Mouse (Mus musculus) neural tube, embryonic 10.5 days (tissue): Measurements from ENCODE around the gene Mapkapk2.
"Not testable (repeated sequence)": the region's sequence is repeated elsewhere in the genome, so short reads cannot be mapped to it uniquely, and the experiment has no call there.

Source experiments
- DNase-seq: peaks from one replicate; pipeline ENCODE4 v3.0.0-alpha.2; 2017; ENCODE audit warnings: low spot score; ENCODE audit errors: extremely low spot score

The Mapkapk2 gene

DNA sequence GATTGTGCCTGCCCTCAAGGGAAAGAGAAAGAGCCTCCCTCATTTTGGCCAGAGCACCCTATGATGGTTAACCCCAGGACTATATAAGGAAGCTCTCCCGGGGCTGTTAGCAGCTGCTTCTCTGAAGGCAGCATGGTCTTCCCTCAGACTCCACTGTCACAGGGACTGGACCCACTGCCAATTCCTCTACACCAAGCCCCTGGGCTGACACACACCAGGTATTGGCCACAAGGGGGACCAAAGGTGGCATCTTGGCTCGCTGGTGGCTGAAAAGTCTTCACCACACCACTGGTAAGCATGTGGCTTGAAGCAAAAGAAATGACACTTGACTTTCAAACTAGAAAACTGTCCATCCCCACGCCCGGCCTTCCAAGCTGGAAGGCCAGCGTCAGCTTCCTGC is 47.0 kb downstream of the Mapkapk2 start:
- no peak for DNase-seq

DNA sequence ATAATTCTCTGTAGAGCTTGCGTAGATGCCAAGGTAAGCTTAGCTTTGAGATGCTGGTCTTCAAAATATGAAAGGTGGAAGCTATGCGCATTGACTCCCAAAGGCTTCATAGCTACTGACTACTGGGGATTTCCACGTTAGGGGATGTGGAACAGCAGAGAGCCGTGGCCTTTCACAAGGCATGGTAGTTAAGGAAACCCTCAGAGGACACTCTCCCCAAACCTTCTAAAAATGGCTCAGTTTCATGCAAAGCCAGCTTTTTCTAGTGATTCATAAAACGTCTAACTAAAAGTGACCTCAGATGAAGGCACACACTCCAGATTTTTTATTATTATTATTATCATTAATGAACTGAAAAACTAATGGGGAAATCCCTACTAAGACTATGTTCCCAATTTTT is 47.6 kb downstream of the Mapkapk2 start:
- no peak for DNase-seq

DNA sequence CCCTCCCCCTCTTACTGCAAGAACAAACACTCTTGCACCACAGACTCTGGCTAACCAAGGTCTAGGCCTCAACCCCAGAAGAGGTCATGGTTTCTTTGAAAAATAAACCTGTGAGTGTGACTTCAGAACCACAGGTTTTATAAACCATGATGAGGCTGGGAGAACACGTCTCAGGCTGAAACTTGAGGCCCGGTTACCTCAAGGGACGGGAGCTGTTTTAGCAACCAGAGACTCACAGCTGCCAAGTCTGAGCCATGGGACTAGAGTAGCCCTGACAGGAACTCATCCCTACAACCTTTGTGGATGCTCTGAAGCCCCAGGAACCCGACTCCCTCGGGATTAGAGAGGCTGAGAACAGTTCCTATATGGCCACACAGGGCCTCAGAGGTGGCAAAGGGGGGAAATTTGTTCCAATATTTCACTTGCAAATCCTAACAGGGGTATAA is 48.2 kb downstream of the Mapkapk2 start:
- DNase-seq, result no peak

DNA sequence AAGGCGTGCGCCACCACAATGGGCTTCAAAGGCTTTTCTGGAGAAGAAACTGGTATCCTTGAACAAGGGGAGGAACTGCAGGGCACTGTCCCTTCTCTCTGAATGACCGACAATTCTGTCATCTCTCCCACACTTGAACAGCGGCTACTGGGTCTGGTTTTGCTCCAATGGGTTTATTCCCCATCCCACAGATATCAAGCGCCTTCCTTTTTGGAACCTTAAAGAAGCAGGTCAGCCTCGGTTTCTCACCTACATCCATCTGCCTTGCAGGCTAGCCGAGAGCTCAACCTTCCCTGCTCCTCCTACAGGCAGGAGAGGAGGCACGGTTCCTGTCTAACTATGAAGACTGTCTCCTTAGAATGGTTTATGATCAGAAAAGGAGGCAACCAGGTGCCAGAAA is 48.7 kb downstream of the Mapkapk2 start:
- no peak for DNase-seq

DNA sequence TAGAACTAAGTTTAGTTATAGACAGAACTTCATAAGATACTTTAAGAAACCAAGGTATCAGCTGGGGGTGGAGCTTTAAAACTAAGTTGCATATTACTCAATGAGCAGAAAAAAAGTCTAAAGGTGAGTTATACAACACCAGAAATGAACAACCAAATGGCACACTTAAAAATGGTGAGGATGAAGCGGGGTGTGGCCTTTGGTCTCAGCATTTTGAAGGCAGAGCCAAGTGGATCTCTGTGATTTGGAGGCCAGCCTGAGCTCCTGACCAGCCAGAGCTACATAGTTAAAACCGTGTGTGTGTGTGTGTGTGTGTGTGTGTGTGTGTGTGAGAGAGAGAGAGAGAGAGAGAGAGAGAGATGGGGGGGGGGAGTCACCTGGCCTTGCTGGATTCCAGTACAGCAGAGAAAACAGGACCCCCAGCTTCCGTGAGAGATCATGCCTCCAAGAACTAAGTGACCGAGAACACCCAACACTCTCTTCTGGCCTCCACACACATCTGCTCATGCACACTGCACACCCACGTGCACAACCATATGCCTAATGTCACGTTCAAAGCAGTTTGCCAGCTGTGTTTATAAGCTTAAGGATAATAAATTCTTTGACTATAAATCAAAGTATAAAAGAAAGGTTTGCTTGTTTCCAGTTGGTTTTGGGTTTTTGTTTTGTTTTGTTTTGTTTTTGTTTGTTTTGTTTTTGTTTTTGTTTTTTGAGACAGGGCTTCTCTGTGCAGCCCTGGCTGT is 49.3 kb downstream of the Mapkapk2 start:
- DNase-seq, result no peak

DNA sequence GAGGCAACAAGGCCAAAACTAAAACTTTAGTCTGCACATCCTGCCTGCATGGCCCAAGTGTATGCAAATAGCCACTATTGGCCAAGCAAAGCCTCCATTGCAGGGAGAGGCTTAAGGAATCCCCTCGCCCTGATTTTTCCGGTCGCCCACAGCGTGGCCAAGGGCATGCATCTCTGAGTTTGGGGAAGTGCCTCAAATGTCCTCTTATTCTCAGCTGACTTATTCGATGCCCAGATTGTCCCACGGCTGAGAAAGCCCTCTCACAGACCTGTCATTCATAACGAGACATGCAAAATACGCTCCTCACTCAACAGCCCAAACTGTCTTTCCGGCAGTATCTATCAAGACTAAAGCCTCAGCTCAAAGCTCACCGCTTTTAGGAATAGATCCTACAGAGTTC is 51.0 kb downstream of the Mapkapk2 start:
- DNase-seq, result no peak

DNA sequence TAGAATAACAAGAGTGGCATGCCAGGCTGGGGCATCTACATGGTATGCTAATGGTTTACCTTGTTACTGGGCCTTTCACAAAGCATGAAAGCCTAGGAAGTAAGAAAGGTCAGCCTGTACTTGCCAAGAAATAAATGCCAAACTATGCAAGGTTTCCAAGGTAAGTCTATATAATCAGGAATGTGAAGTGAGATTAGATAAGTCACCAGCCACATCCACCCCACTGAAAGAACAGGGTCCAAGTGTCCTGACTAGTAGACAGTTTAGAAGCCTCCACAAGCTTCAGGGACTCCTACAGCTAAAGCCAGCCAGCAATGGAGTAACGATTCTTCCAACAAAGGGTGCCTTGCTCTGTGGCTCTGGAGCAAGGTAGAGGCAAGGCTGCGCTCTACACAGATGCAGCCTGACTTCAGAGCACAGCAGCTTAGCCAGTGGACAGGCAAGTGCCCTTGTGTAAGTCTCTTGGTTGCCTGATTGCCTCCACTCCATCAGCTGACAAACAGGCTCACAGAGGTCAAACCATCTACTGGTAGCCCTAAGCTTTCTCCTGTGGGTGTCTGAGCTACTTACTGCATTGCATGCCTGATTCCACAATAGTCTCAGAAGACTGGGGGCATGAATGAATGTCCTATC is 51.8 kb downstream of the Mapkapk2 start:
- DNase-seq, result no peak

DNA sequence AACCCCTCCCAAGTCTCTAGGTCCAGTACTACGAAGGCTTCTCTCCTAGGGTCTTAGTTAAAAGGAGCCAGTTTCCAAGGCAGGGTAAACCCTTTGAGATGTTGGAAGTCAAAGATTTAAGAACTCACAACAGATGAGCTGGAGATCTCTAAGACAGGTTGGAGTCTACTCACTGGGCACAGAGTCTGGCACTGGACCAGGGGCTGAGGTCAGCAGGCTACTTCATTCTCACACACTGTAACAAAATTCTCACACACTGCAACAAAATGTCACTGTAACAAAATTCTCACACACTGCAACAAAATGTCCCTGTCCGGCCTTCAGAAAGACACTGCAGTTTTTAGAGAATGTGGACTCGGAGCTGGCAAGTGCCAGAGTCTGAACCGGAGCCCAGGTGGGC is 54.0 kb downstream of the Mapkapk2 start:
- DNase-seq, result no peak

DNA sequence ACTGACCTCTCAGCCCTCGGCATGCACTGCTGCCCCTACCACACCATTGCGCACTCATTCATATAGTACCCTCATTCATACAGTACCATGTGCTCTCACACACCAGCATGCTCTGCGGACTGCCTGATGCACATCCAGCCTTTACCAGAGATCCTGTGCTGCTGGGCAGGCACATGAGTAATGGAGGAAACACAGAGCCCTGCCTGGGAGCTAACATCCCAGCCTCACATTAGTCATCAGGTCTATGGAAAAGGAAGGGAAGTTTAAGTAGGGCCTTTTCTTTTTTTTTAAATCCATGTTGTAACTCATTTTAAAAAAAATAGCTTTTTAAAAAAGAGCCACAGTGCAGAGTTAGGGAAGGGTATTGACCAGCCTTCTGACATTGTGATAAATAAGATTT is 54.9 kb downstream of the Mapkapk2 start:
- no peak for DNase-seq

DNA sequence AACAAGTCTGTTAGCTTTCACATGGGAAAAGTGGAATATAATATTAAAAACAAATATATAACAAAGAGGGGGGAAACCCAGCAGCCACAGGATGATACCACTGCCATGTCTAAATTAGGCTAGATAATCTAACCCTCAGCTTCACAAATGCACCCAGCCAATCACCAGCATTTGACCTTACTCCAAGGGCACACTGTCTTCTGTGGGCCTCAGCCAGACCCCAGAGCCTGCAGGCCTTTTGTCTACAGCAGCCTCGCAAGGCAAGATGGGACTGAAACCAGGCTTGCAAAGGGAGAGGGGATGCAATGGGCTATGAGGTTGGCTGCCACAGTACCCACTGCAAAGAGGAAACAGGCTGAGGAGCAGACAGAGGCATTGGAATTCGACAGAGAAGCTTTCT is 55.4 kb downstream of the Mapkapk2 start:
- no peak for DNase-seq

DNA sequence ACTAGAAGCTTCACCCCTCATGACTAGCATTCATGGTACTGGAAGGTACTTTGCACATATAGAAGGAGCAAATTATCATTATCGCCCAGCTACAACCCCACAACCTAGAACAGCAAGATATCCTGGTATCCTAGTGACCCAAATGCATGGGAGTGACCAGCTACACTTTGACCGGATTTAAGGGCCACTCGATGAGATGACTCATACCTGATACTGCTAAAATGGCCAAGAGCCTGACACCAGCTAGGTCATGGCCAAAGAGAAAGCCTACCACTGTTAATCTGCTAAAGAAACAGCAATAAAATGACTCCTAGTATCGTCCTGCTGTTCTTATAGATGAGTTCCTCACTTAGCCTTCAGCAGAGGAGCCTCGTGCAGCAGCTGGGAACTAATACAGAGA is 58.1 kb downstream of the Mapkapk2 start:
- DNase-seq, result no peak

DNA sequence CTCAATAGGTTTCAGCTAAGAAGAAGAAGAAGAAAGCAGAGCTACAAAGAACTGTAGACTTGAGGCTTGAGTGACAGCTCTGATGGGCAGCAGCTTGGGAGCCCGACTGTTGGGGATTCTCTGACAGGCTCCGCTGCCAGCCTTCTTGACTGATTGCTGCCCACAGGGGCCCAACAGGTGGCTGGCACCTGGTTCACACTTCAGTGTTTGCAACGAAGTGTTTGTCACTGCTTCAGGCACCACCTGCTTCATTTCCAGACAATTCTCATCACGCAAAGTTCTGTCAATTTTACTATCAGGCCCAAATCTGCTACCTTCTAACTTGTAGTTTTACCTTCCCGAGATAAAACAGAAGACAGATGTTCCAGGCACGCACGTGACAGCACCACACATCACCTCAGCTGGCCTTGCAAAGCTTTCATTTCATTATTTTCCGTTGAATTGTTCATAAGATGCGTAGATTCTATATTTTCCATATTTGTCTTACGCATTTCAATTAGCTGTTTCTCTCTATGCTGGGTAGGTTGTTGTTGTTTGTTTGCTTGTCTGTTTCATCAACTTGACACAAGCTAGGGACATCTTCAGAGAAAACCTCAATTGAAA is 59.1 kb downstream of the Mapkapk2 start:
- DNase-seq, result no peak

DNA sequence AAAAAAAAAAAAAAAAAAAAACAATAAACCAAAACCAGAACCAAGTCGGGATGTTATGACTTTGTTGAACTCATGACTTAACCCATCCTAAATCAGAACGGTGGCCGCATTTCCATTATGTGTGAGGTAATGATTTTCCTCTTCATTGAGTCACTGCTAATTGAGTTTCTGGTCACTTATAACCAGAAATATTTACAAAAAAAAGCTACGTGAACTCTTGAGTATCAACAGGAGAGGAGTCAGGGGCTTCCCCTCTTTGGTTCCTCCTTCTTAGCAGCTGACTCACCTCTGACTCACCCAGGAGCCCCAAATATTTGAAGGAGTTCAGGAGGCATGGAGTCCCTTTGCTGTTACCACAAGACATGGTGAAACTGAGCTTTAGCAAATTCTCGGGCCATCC is 59.6 kb downstream of the Mapkapk2 start:
- no peak for DNase-seq

DNA sequence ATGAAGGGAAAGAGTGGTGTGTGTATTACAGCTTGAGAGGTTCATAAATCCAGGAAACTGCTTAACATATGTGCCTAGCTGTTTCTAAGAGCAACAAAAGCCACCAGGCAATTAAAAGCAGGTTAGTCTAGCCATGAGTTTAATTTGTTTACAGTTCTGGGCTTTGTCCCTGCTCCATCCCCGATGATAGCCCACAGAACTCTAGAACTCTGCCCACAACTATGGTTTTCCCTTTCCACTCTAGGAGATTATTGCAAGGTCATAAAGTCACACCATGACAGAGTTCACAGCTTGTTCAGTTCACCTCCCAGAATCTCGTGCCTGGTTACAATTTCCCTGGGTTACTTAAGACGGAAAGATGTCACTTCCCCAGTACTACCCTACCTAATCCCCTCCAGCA is 66.4 kb downstream of the Mapkapk2 start:
- DNase-seq, result no peak

DNA sequence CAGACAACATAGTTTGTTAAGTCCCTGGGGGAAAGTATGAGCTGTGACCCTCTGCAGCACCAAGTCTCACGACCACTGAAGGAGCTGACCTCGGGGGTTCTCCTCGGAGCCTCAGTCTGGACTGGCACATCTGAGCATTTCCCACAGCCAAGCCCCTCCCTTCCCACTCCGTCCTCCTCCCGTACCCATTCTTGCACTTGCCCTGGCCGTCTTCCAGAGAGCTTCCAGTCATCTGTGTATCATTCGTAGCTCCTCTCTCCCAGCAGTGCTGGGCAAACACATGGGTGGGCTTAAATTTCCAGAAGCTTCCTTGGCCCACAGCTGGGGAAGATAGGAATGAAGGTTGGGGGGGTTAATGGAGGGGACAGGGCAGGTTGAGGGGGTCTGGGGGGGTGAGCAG is 67.4 kb downstream of the Mapkapk2 start:
- DNase-seq, result no peak

DNA sequence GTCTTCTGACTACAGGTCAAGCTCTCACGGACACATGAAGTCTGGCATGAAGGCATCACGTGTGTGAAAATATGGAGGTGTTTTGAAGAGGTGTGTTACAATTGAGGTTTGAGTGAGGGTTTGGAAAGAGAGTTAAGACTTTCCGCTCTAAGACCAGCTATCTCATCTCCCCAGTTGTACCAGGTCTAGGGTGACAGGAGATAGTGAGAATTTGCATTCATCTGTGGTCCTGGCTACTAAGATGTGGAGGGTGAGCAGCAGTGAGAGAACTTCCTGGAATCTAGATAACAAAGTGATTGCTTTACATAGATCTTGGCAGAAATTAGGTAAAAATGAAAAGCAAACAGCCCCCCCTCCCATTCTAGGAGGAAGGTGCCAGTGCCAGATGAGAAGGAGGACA is 68.4 kb downstream of the Mapkapk2 start:
- no peak for DNase-seq

DNA sequence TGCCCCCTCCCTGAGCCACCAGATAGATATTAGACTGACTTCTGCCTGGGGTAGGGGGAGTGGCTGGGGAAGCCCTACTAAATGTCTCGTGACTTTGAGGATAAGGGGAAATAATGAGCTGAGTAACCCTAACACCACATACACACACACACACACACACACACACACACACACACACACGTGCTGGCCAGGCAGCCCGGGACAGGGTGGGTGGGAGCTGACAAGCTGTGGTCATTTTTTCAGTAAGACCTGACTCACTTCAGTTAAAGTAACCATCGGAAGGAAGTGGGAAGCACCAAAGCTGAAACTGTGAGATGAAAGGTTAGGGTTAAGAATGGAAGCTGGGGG is 71.8 kb downstream of the Mapkapk2 start:
- no peak for DNase-seq

DNA sequence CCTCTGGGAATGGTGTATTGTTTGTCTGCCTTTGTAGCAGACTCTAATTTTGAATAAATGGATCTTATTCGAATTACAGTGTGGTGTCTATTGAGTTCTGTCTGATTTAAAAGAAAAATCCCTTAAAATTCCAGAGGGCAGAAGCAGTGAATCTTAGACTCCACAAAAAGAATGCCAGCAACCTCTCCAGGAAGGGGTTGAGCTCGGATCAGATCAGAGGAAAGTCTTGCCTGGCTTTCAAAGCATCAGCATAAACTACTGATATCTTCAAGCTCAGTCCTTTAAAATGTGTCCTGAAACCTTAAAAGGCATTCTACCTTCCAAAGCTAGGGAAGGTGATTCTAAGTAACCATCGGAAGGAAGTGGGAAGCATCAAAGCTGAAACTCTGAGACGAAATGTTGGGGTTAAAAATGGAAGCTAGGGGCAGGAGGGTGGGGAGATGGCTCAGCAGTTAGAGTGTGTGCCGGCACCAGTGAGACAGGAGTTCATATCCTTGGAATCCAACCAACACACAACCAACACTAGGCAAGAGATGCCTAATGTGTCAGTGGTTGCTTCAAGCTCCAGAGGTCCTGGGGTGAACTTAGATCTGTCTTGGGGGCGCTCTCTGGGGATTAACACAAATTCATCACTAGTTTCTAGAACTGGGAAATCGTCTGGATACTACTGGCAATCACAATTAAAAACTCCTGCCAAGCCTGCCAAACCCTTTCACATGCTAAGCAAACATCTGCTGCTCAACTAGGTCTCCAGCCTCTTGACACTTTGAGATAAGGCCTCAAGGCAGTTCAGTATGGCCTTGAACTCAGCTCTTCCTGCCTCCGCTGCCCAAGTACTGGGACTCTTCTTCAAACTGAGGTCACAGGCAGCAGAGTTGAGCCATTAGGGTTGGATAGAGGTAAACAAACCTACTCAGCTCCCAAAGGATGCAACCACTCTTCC is 72.5 kb downstream of the Mapkapk2 start:
- no peak for DNase-seq

DNA sequence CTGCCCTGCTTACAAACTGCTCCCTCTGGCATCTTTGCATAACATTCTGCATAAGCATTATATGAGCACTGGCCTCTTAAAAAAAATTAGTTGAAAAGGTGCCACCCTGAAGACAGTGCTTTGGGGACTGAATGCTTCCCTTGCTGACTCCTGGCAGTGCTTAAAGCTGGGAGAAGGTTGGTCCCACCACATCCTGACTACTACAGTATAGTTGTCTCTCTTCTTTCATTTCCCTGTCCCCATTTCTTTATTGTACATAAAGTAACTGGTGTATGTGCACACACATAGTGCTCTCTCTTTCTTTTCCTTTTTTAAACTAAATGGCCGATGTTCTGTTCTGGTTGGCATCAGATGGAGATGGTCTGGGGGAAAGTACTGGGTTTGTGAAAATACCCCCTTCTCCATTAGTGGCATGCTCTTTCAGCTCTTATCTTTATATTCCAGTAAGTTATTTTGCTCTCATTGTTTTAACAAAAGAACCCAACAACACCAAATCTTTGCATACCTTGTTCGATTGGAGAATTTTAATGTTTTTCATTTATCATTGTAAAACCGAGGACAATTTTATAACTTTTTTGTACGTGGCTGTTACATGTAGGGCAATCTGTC is 74.3 kb downstream of the Mapkapk2 start:
- not testable (repeated sequence) for DNase-seq

DNA sequence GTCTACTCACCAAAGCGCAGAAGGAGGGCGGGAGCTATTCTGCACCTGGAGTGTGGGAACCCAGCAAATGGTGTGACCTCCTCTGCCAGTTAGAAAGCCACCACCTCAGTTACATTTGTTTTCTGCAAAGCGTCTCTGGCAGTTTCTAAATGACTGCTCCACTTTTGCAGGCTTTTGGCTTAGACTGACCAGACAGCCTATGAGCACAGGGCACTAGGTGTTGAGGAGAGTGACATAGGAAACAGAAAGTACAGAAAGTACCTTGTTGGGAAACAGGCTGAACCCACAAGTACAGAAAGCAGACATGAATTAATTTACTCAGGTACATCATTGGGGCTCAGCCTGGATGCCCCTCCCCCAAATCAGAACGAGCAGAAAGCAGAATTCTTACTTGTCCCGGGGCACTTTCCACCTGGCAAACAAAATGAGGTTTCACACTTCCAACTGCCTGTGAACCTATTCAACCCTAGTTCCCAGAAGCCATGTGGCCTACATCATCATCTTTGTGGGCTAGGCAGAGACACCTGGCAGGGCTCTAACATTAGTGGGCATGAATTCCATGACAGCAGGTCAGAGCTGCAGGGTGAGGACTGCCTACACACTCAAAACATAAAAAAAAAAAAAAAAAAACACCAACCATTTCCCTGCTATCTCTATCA is 74.9 kb downstream of the Mapkapk2 start:
- DNase-seq, result no peak
